Mouse (Mus musculus) liver, embryonic 14.5 days (tissue): ENCODE measurements around the gene Mrap.

Experiments
- CTCF ChIP-seq: IDR thresholded peaks from 2 replicates; pipeline ENCODE4 v1.5.1; 2016; ENCODE audit warnings: antibody characterized with exemption, low read depth, control low read depth
- EP300 ChIP-seq: IDR thresholded peaks from 2 replicates; pipeline ENCODE4 v1.6.1; 2016; ENCODE audit warnings: antibody characterized with exemption, low read depth

DNA sequence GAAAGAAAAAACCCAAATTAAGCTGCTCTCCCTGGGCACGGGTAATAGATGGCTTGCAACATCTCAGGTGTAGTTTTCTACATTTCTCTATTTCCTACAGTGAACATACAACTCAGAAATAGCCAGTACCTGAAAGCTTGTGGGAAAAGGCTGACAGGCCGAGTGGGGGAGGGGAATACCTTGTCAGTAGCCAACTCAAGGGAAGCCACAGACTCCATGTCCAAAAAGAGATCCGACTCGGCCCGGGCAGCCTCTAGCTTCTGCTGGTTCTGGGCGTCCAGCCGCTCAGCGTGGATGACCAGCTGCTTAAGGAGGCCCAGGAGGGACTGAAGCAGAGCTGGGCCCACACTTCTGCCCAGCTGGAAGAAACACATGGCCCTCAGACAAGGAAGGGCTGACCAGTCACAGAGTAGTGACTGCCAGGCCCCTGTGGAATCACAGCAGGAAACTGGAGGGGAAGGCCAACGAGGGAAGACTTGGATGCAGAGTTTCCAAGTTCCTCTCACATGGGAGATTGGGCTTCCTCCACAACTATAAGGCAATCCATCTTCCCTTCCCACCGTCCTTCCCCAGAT, 38.0 kb downstream of the Mrap start:
- TF ChIP-seq CTCF, result no peak
- TF ChIP-seq EP300, result no peak
